Comparison of ENCODE assay signal across 19 mouse cellular contexts in genomic region chr14:31666931-31667705, GRCm38 (mm10). TPM values are rescaled to one million over a fixed set of nuclear protein-coding genes. Genes with fewer than 3 reads are reported as not detected.
A peak's percentile ranks its signal among the peaks of the same experiment; 100 is the strongest.
DNase-seq lines count a peak whose midpoint lies in the region; ATAC-seq and TF ChIP-seq lines count a peak whose summit lies in the region.
"Had no signal": no experiment of that assay in that cellular context is flagged by ENCODE, and none has a peak within 500 bp of the region (broad histone marks: within the 10 kb centered on the region; RNA-seq: fewer than 3 reads in every experiment).

No protein-coding gene starts in this region.

- no peaks in the 10 kb centered on the region for H3K9me3 ChIP-seq in limb, embryonic 11.5 days (ENCODE audit: control insufficient read depth, low read length)
- no peaks in the 10 kb centered on the region for H3K9me3 ChIP-seq in hindbrain, embryonic 11.5 days (ENCODE audit: control insufficient read depth, low read length)
- H3K9me3 ChIP-seq: forebrain, embryonic 15.5 days; limb, embryonic 12.5 days; midbrain, embryonic 12.5 days; stomach, embryonic 15.5 days had no signal

- 94% methylated on average over 28 of the region's 28 CpGs for WGBS in limb, embryonic 11.5 days
- 96% methylated on average over 28 of the region's 28 CpGs for whole genome bisulfite sequencing in hindbrain, embryonic 11.5 days

- H3K9ac ChIP-seq in limb, embryonic 11.5 days (ENCODE audit: low read length) = no peak overlapping the region
- H3K9ac ChIP-seq in hindbrain, embryonic 11.5 days (ENCODE audit: low read depth, low read length) = no peak overlapping the region
- H3K9ac ChIP-seq: forebrain, embryonic 15.5 days; limb, embryonic 12.5 days; midbrain, embryonic 12.5 days; stomach, embryonic 15.5 days had no signal

- H3K4me2 ChIP-seq in limb, embryonic 11.5 days (ENCODE audit: low read depth, severe bottlenecking) = no peak overlapping the region
- no peak overlapping the region for H3K4me2 ChIP-seq in hindbrain, embryonic 11.5 days (replicated peaks; ENCODE audit: low read depth, low read length)
- H3K4me2 ChIP-seq: forebrain, embryonic 15.5 days; limb, embryonic 12.5 days; midbrain, embryonic 12.5 days; stomach, embryonic 15.5 days had no signal

- no peak overlapping the region for H3K4me3 ChIP-seq in gastrocnemius, adult 2 months
- H3K4me3 ChIP-seq in layer of hippocampus, adult 2 months = no peak overlapping the region
- no peak overlapping the region for H3K4me3 ChIP-seq in limb, embryonic 11.5 days (ENCODE audit: low read depth, low read length)
- H3K4me3 ChIP-seq in hindbrain, embryonic 11.5 days (ENCODE audit: low read depth, low read length) = no peak overlapping the region
- H3K4me3 ChIP-seq: forebrain, embryonic 15.5 days; limb, embryonic 12.5 days; midbrain, embryonic 12.5 days; stomach, embryonic 15.5 days had no signal

- H3K27ac ChIP-seq in gastrocnemius, adult 2 months = peak overlapping the region; percentile 87
- peak overlapping the region; percentile 93 for H3K27ac ChIP-seq in layer of hippocampus, adult 2 months
- H3K27ac ChIP-seq in limb, embryonic 11.5 days (replicated peaks; ENCODE audit: low read depth, low read length) = no peak overlapping the region
- H3K27ac ChIP-seq in hindbrain, embryonic 11.5 days (ENCODE audit: low read depth, low read length) = no peak overlapping the region
- H3K27ac ChIP-seq: forebrain, embryonic 15.5 days; limb, embryonic 12.5 days; midbrain, embryonic 12.5 days; stomach, embryonic 15.5 days had no signal

- peaks cover 4% of the 10 kb centered on the region; the same call in 1 of the 2 replicates for H3K36me3 ChIP-seq in limb, embryonic 11.5 days (ENCODE audit: control insufficient read depth, insufficient read depth, low read length)
- H3K36me3 ChIP-seq in hindbrain, embryonic 11.5 days (ENCODE audit: control insufficient read depth, insufficient read depth, low read length) = no peaks in the 10 kb centered on the region

- ATAC-seq in limb, embryonic 11.5 days (ENCODE audit: insufficient number of reproducible peaks, low FRiP score, low TSS enrichment, low read depth) = no peak
- no peak for ATAC-seq in granulocyte monocyte progenitor cell, adult 5-6 weeks (replicated peaks; ENCODE audit: poor library complexity, severe bottlenecking)
- no peak for ATAC-seq in hindbrain, embryonic 11.5 days (ENCODE audit: low FRiP score)
- ATAC-seq: forebrain, embryonic 15.5 days; hindbrain, embryonic 16.5 days had no signal

- DNase-seq in gastrocnemius, adult 2 months = no peak
- DNase-seq in gastrocnemius, postnatal 25 days = no peak
- no peak for DNase-seq in layer of hippocampus, adult 2 months (ENCODE audit: low spot score in 2 of 2)
- no peak for DNase-seq in layer of hippocampus, postnatal 10 days (ENCODE audit: low spot score in 2 of 2)
- DNase-seq in B cell, adult 2 months = peak; percentile 61 to 66
- DNase-seq in limb, embryonic 11.5 days (ENCODE audit: low spot score) = peak; percentile 7
- no peak for DNase-seq in hindbrain, embryonic 11.5 days (ENCODE audit: low spot score)
- DNase-seq: adrenal gland, adult 8-10 months; cerebellum, adult 11 months; cerebellum, postnatal 25 days; heart, postnatal 14 days; kidney, adult 8-10 months; lung, postnatal 14 days had no signal

- no peak for TF ChIP-seq CTCF in gastrocnemius, adult 2 months (IDR thresholded peaks at IDR 0.05)
- TF ChIP-seq CTCF in layer of hippocampus, adult 2 months (conservative IDR thresholded peaks at IDR 0.05) = no peak

- peaks cover 17% of the 10 kb centered on the region for H3K4me1 ChIP-seq in limb, embryonic 11.5 days (ENCODE audit: control insufficient read depth, insufficient read depth, low read length)
- H3K4me1 ChIP-seq in hindbrain, embryonic 11.5 days (replicated peaks; ENCODE audit: control insufficient read depth, insufficient read depth, low read length) = peaks cover 8% of the 10 kb centered on the region

- intact Hi-C loops in gastrocnemius, adult 2 months (cut with DNase I) = no loop called here

- H3K27me3 ChIP-seq in limb, embryonic 11.5 days (ENCODE audit: control insufficient read depth, insufficient read depth, low read length) = no peaks in the 10 kb centered on the region
- no peaks in the 10 kb centered on the region for H3K27me3 ChIP-seq in hindbrain, embryonic 11.5 days (ENCODE audit: control insufficient read depth, insufficient read depth, low read length)
- H3K27me3 ChIP-seq: forebrain, embryonic 15.5 days; limb, embryonic 12.5 days; midbrain, embryonic 12.5 days; stomach, embryonic 15.5 days had no signal

RNA-seq across cellular contexts. Expression of gene Hacl1, which starts 26.0 kb away (rescaled TPM):
- 1 to 10 TPM; 4.9 to 5.7 TPM for total RNA-seq in gastrocnemius, adult 2 months (2021)
- total RNA-seq in gastrocnemius, postnatal 25 days (2021) = 1 to 10 TPM; 3.7 to 7.8 TPM
- total RNA-seq in layer of hippocampus, adult 2 months (2021) = 1 to 10 TPM; 7.0 to 9.4 TPM
- 1 to 10 TPM; 8.9 TPM for total RNA-seq in layer of hippocampus, postnatal 10 days (2021)
- polyA plus RNA-seq in limb, embryonic 11.5 days (2014; fragmentation: Nextera tagmentation; extraction: Ambion mirVana) = 6.5 and 10.9 TPM in 2 replicates
- 6.0 and 23.7 TPM in 2 replicates for total RNA-seq in granulocyte monocyte progenitor cell, adult 5-6 weeks (2014; fragmentation: Nextera tagmentation)
- total RNA-seq in granulocyte monocyte progenitor cell, adult 5-6 weeks (2017) = 24.1 and 24.3 TPM in 2 replicates
- polyA plus RNA-seq in hindbrain, embryonic 11.5 days (2014; fragmentation: Nextera tagmentation; extraction: Ambion mirVana) = 9.4 and 12.3 TPM in 2 replicates

RNA-seq across cellular contexts. Expression of gene Btd, which starts 26.3 kb away (rescaled TPM):
- 1 to 10 TPM; 3.8 to 5.8 TPM for total RNA-seq in gastrocnemius, adult 2 months (2021)
- total RNA-seq in gastrocnemius, postnatal 25 days (2021) = 1 to 10 TPM; 4.1 to 6.2 TPM
- 1 to 10 TPM; 9.6 TPM for total RNA-seq in layer of hippocampus, adult 2 months (2021)
- total RNA-seq in layer of hippocampus, postnatal 10 days (2021) = 10 to 100 TPM; 11.8 to 11.9 TPM
- 18.1 and 18.9 TPM in 2 replicates for polyA plus RNA-seq in limb, embryonic 11.5 days (2014; fragmentation: Nextera tagmentation; extraction: Ambion mirVana)
- 23.4 and 25.4 TPM in 2 replicates for total RNA-seq in granulocyte monocyte progenitor cell, adult 5-6 weeks (2014; fragmentation: Nextera tagmentation)
- 11.3 and 12.4 TPM in 2 replicates for total RNA-seq in granulocyte monocyte progenitor cell, adult 5-6 weeks (2017)
- 17.5 and 18.4 TPM in 2 replicates for polyA plus RNA-seq in hindbrain, embryonic 11.5 days (2014; fragmentation: Nextera tagmentation; extraction: Ambion mirVana)

RNA-seq across cellular contexts. Expression of gene Gm49387, which starts 26.4 kb away (rescaled TPM):
- total RNA-seq in gastrocnemius, adult 2 months (2021) = under 1 TPM; 0.70 to 0.84 TPM
- total RNA-seq in gastrocnemius, postnatal 25 days (2021) = 1 to 10 TPM in 1 of 2 experiments, under 1 TPM in 1; 0.79 to 1.3 TPM
- total RNA-seq in layer of hippocampus, adult 2 months (2021) = under 1 TPM in 1 of 2 experiments, not detected in 1; 0.95 TPM
- not detected for total RNA-seq in layer of hippocampus, postnatal 10 days (2021)
- 1.0 and 1.6 TPM in 2 replicates for polyA plus RNA-seq in limb, embryonic 11.5 days (2014; fragmentation: Nextera tagmentation; extraction: Ambion mirVana)
- total RNA-seq in granulocyte monocyte progenitor cell, adult 5-6 weeks (2014; fragmentation: Nextera tagmentation) = not detected in 2 replicates
- not detected in 2 replicates for total RNA-seq in granulocyte monocyte progenitor cell, adult 5-6 weeks (2017)
- polyA plus RNA-seq in hindbrain, embryonic 11.5 days (2014; fragmentation: Nextera tagmentation; extraction: Ambion mirVana) = 0.42 and 1.1 TPM in 2 replicates
- total RNA-seq: adrenal gland, adult 8-10 months had no signal
- polyA plus RNA-seq: limb, embryonic 12.5 days; stomach, embryonic 15.5 days had no signal

Comparison
In these comparisons a context has a peak if more than half of its experiments do, and no peak if none do; other contexts are left out.
1. DNase-seq: peak in B cell, adult 2 months (2 of 2) and limb, embryonic 11.5 days (single experiment); none in gastrocnemius, adult 2 months (single experiment), gastrocnemius, postnatal 25 days (single experiment), layer of hippocampus, adult 2 months (0 of 2), layer of hippocampus, postnatal 10 days (0 of 2) and hindbrain, embryonic 11.5 days (single experiment).
2. H3K27ac ChIP-seq: peak in gastrocnemius, adult 2 months (single experiment) and layer of hippocampus, adult 2 months (single experiment); none in limb, embryonic 11.5 days (single experiment) and hindbrain, embryonic 11.5 days (single experiment).